Mouse (Mus musculus) heart, postnatal 0 days (tissue): ENCODE results near the gene Mroh2a.

Source experiments
- CTCF ChIP-seq: IDR thresholded peaks from 2 replicates; pipeline ENCODE4 v1.5.1; 2016; ENCODE audit warnings: antibody characterized with exemption, control low read depth, low read depth
- EP300 ChIP-seq: IDR thresholded peaks from 2 replicates; pipeline ENCODE4 v1.6.1; 2016; ENCODE audit warnings: antibody characterized with exemption, low read depth

DNA sequence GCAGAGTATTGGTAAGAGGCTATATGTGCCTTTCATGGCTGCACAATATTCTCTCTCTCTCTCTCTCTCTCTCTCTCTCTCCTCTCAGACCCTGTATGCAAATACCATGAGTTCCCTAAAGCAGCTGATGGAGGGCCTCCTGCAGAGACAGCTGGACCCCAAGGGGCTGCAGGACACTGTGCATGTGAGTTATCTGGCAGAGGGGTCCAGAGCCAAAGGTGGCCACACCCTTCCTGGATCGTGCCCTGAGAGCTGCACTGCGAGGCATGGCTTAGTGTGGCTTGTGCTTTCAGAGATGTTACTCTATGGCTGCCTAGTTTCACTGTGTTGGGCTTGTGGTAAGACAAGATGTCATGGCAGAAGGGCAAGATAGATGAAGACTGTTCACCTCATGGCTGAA, 20.9 kb downstream of the Mroh2a start:
- TF ChIP-seq EP300 = no peak
- TF ChIP-seq CTCF = no peak
